Mouse (Mus musculus) brain, embryonic 14.5 days (tissue): ENCODE results near the gene Bace2.

Source experiments
- CTCF ChIP-seq: fragments of 200-500 bp; IDR thresholded peaks from 2 replicates; pipeline ENCODE4 v1.5.1; 2012; ENCODE audit warnings: inconsistent platforms, mild to moderate bottlenecking, moderate library complexity, borderline replicate concordance; ENCODE audit not compliant: insufficient read depth, insufficient read length; ENCODE audit errors: extremely low read depth
- POLR2A ChIP-seq: fragments of 200-500 bp; IDR thresholded peaks from 2 replicates; pipeline ENCODE4 v1.6.1; 2012; ENCODE audit warnings: mild to moderate bottlenecking, inconsistent platforms, borderline replicate concordance; ENCODE audit not compliant: poor library complexity, insufficient read depth, insufficient read length, severe bottlenecking; ENCODE audit errors: extremely low read depth

GRCm38 (mm10) chr16:97405476-97406012 is 49.0 kb downstream of the Bace2 start:
- TF ChIP-seq POLR2A, result no peak
- TF ChIP-seq CTCF, result no peak
